Mouse (Mus musculus) cerebellum, adult 2 months (tissue): ENCODE measurements around the gene Guca2b.

Experiments
- CTCF ChIP-seq: fragments of 200-500 bp; IDR thresholded peaks from 2 replicates; pipeline ENCODE4 v1.5.1; 2011; ENCODE audit warnings: low read depth, mild to moderate bottlenecking, control low read depth, low read length, moderate library complexity, borderline replicate concordance; ENCODE audit not compliant: insufficient read depth
- POLR2A ChIP-seq: fragments of 200-500 bp; IDR thresholded peaks from 2 replicates; pipeline ENCODE4 v1.6.1; 2011; ENCODE audit warnings: low read length, control low read depth, borderline replicate concordance; ENCODE audit not compliant: insufficient read depth

DNA sequence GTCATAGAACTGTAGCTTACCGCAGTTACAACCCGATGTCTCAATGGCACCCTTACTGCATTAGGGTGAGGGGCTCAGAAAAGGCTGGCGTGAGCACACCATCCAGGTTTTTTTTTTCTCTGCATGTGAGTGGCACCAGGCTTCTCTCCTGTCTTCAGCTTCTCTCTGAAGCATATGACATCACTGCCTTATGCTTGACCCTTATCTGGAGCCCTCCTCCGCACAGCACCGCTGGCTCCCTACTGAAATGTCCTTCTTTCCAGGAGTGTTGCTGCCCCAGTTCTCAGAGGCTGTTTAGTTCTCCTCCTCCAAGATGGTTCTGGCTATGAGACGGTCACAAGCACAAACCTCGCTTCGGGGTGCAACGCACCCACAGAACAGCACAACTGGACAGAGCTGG lies 12.4 kb upstream of the Guca2b start:
- TF ChIP-seq CTCF = no peak
- TF ChIP-seq POLR2A = no peak
